Mouse (Mus musculus) spleen, adult 2 months (tissue): ENCODE measurements around the gene Gm11985.

ENCODE experiments used
- CTCF ChIP-seq: fragments of 200-500 bp; IDR thresholded peaks from 2 replicates; pipeline ENCODE4 v1.5.1; 2011; ENCODE audit warnings: mild to moderate bottlenecking, inconsistent platforms; ENCODE audit not compliant: insufficient read depth, insufficient read length, insufficient replicate concordance; ENCODE audit errors: extremely low read depth
- POLR2A ChIP-seq: fragments of 200-500 bp; IDR thresholded peaks from 2 replicates; pipeline ENCODE4 v1.6.1; 2011; ENCODE audit warnings: low read depth, low read length, inconsistent platforms

- TF ChIP-seq POLR2A (no peak), CTCF (no peak)
Measured at GRCm38 (mm10) chr11:7152371-7152770, 36.0 kb downstream of the Gm11985 start.
